Mouse (Mus musculus): ENCODE results near the gene Mlip. TPM values are rescaled to one million over a fixed set of nuclear protein-coding genes. Genes with fewer than 3 reads are reported as not detected.
A peak's percentile ranks its signal among the peaks of the same experiment; 100 is the strongest.

The Mlip gene
- polyA plus RNA-seq, 1 experiment from 2014 or later: not detected

GRCm38 (mm10) chr9:77276451-77277154 lies 76.2 kb downstream of the Mlip start:
- Histone ChIP-seq H3K9me3 (replicated peaks) (no peaks in the 10 kb centered on the region), H3K4me1 (replicated peaks) (no peaks in the 10 kb centered on the region), H3K27ac (no peak overlapping the region), H3K36me3 (no peaks in the 10 kb centered on the region), H3K9ac (no peak overlapping the region), H3K27me3 (no peaks in the 10 kb centered on the region), H3K4me2 (no peak overlapping the region), H3K4me3 (replicated peaks) (no peak overlapping the region)
- ATAC-seq (ENCODE audit: low read depth): no peak
- 45% methylated on average over 5 of the region's 5 CpGs for WGBS (ENCODE audit: insufficient replicate concordance)
- DNase-seq: no peak

DNA sequence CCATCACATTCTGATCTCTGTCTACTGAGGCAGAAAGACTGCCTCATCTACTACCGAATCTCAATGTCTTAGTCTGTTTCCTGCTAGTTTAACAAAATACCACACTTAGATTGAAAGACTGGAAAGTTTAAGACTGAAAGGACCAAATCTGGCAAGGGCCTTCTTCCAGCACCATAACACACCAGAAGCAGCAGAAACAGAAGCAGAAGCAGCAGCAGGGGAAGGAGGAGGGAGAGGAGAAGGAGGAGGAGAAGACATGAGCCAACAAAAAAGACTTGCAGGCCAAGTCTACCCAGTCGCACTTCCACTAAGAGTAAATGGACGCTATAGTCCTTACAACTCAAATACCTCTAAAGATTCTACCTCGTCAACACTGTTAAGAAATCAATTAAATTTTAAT lies 80.0 kb downstream of the Mlip start:
- Histone ChIP-seq H3K4me2 (no peak overlapping the region), H3K27ac (no peak overlapping the region), H3K4me3 (replicated peaks) (no peak overlapping the region), H3K27me3 (no peaks in the 10 kb centered on the region), H3K9me3 (replicated peaks) (no peaks in the 10 kb centered on the region), H3K4me1 (replicated peaks) (no peaks in the 10 kb centered on the region), H3K36me3 (no peaks in the 10 kb centered on the region), H3K9ac (no peak overlapping the region)
- 68% methylated on average over 4 of the region's 4 CpGs for WGBS (ENCODE audit: insufficient replicate concordance)
- no peak for ATAC-seq (ENCODE audit: low read depth)
- DNase-seq: no peak

- Histone ChIP-seq H3K36me3 (no peaks in the 10 kb centered on the region), H3K27me3 (no peaks in the 10 kb centered on the region), H3K4me1 (replicated peaks) (no peaks in the 10 kb centered on the region), H3K4me3 (replicated peaks) (no peak overlapping the region), H3K4me2 (no peak overlapping the region), H3K9me3 (replicated peaks) (no peaks in the 10 kb centered on the region), H3K9ac (no peak overlapping the region), H3K27ac (no peak overlapping the region)
- 58% methylated on average over 4 of the region's 4 CpGs for WGBS (ENCODE audit: insufficient replicate concordance)
- no peak for DNase-seq
- ATAC-seq (ENCODE audit: low read depth): no peak
Observed at GRCm38 (mm10) chr9:77265268-77266017, 87.3 kb downstream of the Mlip start.

DNA sequence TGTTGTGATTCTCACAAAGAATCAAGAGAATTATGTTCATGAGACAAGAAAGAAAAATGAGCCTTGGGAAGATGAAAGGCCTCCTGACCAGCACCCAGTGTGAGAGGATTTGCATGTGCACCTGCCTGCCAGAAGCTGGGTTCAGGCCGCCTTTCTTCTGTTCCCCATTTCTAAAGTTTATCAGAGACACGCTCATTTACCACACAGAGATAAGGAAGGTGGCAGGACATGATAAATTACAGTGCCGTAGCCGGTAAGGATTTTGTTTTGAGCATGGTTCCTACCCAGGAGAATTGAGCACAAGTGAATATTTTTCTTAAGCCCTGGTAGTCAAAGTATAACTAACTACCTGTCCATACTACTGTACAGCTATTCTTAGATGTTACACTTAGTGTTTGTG lies 93.7 kb downstream of the Mlip start:
- WGBS (ENCODE audit: insufficient replicate concordance): 11% methylated on average over 4 of the region's 4 CpGs
- H3K27me3 ChIP-seq: no peaks in the 10 kb centered on the region
- ATAC-seq (ENCODE audit: low read depth) (peak; percentile 47; the same call in 1 of the 2 replicates), DNase-seq (peak; percentile 6)
- H3K9ac ChIP-seq: no peak overlapping the region
- no peak overlapping the region for H3K4me3 ChIP-seq (replicated peaks)
- no peak overlapping the region for H3K4me2 ChIP-seq
- no peak overlapping the region for H3K27ac ChIP-seq
- peaks cover 6% of the 10 kb centered on the region for H3K4me1 ChIP-seq (replicated peaks)
- H3K36me3 ChIP-seq: no peaks in the 10 kb centered on the region
- no peaks in the 10 kb centered on the region for H3K9me3 ChIP-seq (replicated peaks)

GRCm38 (mm10) chr9:77258265-77258664 lies 94.5 kb downstream of the Mlip start:
- DNase-seq: no peak
- 71% methylated on average over 6 of the region's 6 CpGs for whole genome bisulfite sequencing (ENCODE audit: insufficient replicate concordance)
- H3K27me3 ChIP-seq: no peaks in the 10 kb centered on the region
- ATAC-seq (ENCODE audit: low read depth): no peak
- H3K4me3 ChIP-seq (replicated peaks): no peak overlapping the region
- no peak overlapping the region for H3K27ac ChIP-seq
- no peaks in the 10 kb centered on the region for H3K36me3 ChIP-seq
- H3K4me1 ChIP-seq (replicated peaks): peaks cover 6% of the 10 kb centered on the region
- H3K9ac ChIP-seq: no peak overlapping the region
- no peak overlapping the region for H3K4me2 ChIP-seq
- H3K9me3 ChIP-seq (replicated peaks): no peaks in the 10 kb centered on the region

DNA sequence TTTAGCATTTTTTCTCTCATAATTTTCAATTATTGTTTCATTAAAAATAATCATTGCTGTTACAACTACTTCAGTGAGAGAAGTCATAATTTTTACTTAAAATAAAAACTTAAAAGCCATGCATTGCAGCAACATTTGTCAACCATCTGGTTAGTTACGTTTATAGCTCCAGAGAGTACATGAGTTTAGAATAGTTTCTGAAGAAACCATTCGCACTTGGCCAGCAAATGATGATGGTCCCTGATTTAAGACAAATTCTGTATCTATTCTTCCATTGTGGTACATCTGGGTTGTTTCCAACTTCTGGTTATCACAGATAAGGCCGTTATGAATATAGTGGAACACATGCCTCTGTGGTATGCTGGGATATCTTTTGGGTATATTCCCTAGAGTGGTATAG lies 98.3 kb downstream of the Mlip start:
- no peak for DNase-seq
- Histone ChIP-seq H3K9ac (no peak overlapping the region), H3K4me1 (replicated peaks) (peaks cover 6% of the 10 kb centered on the region), H3K27ac (no peak overlapping the region), H3K27me3 (no peaks in the 10 kb centered on the region), H3K4me2 (no peak overlapping the region), H3K4me3 (replicated peaks) (no peak overlapping the region), H3K36me3 (no peaks in the 10 kb centered on the region), H3K9me3 (replicated peaks) (no peaks in the 10 kb centered on the region)
- WGBS (ENCODE audit: insufficient replicate concordance): 54% methylated on average over 3 of the region's 3 CpGs
- no peak for ATAC-seq (ENCODE audit: low read depth)

- H3K27ac ChIP-seq: no peak overlapping the region
- H3K4me2 ChIP-seq: no peak overlapping the region
- ATAC-seq (ENCODE audit: low read depth) (no peak), DNase-seq (no peak)
- no peak overlapping the region for H3K9ac ChIP-seq
- no peak overlapping the region for H3K4me3 ChIP-seq (replicated peaks)
- WGBS (ENCODE audit: insufficient replicate concordance): 62% methylated on average over 4 of the region's 4 CpGs
- no peaks in the 10 kb centered on the region for H3K27me3 ChIP-seq
- no peaks in the 10 kb centered on the region for H3K4me1 ChIP-seq (replicated peaks)
- no peaks in the 10 kb centered on the region for H3K9me3 ChIP-seq (replicated peaks)
- no peaks in the 10 kb centered on the region for H3K36me3 ChIP-seq
Observed at GRCm38 (mm10) chr9:77252761-77253160, 100.0 kb downstream of the Mlip start.

- Histone ChIP-seq H3K4me2 (no peak overlapping the region), H3K36me3 (no peaks in the 10 kb centered on the region), H3K9me3 (replicated peaks) (no peaks in the 10 kb centered on the region), H3K9ac (no peak overlapping the region), H3K27me3 (no peaks in the 10 kb centered on the region), H3K4me3 (replicated peaks) (no peak overlapping the region), H3K4me1 (replicated peaks) (no peaks in the 10 kb centered on the region), H3K27ac (no peak overlapping the region)
- ATAC-seq (ENCODE audit: low read depth): no peak
- WGBS (ENCODE audit: insufficient replicate concordance): 68% methylated on average over 7 of the region's 7 CpGs
- no peak for DNase-seq
Observed at GRCm38 (mm10) chr9:77252134-77252533, 100.6 kb downstream of the Mlip start.

GRCm38 (mm10) chr9:77251511-77252112 lies 101.2 kb downstream of the Mlip start:
- Histone ChIP-seq H3K4me2 (no peak overlapping the region), H3K27ac (no peak overlapping the region), H3K9me3 (replicated peaks) (no peaks in the 10 kb centered on the region), H3K36me3 (no peaks in the 10 kb centered on the region), H3K9ac (no peak overlapping the region), H3K4me3 (replicated peaks) (no peak overlapping the region), H3K4me1 (replicated peaks) (no peaks in the 10 kb centered on the region), H3K27me3 (no peaks in the 10 kb centered on the region)
- ATAC-seq (ENCODE audit: low read depth): no peak
- 74% methylated on average over 18 of the region's 18 CpGs for WGBS (ENCODE audit: insufficient replicate concordance)
- no peak for DNase-seq

- Histone ChIP-seq H3K4me1 (replicated peaks) (no peaks in the 10 kb centered on the region), H3K27ac (no peak overlapping the region), H3K9ac (no peak overlapping the region), H3K4me2 (no peak overlapping the region), H3K9me3 (replicated peaks) (no peaks in the 10 kb centered on the region), H3K4me3 (replicated peaks) (no peak overlapping the region), H3K27me3 (no peaks in the 10 kb centered on the region), H3K36me3 (no peaks in the 10 kb centered on the region)
- no peak for ATAC-seq (ENCODE audit: low read depth)
- 41% methylated on average over 1 of the region's 1 CpGs for WGBS (ENCODE audit: insufficient replicate concordance)
- no peak for DNase-seq
Observed at GRCm38 (mm10) chr9:77198250-77198649, 154.5 kb downstream of the Mlip start.

- 60% methylated on average over 3 of the region's 3 CpGs for WGBS (ENCODE audit: insufficient replicate concordance)
- no peak for ATAC-seq (ENCODE audit: low read depth)
Observed at GRCm38 (mm10) chr9:77179486-77179885, 173.3 kb downstream of the Mlip start.

More at GRCm38 (mm10) chr9:77179486-77179885, 173.3 kb downstream of the Mlip start:
- no peaks in the 10 kb centered on the region for H3K4me1 ChIP-seq (replicated peaks)
- H3K27ac ChIP-seq: no peak overlapping the region
- no peak overlapping the region for H3K4me2 ChIP-seq
- H3K36me3 ChIP-seq: no peaks in the 10 kb centered on the region
- H3K9ac ChIP-seq: no peak overlapping the region
- H3K27me3 ChIP-seq: no peaks in the 10 kb centered on the region
- no peak overlapping the region for H3K4me3 ChIP-seq (replicated peaks)
- DNase-seq: no peak
- no peaks in the 10 kb centered on the region for H3K9me3 ChIP-seq (replicated peaks)
